17 mouse cellular contexts compared by ENCODE assay signal in the genomic region with DNA sequence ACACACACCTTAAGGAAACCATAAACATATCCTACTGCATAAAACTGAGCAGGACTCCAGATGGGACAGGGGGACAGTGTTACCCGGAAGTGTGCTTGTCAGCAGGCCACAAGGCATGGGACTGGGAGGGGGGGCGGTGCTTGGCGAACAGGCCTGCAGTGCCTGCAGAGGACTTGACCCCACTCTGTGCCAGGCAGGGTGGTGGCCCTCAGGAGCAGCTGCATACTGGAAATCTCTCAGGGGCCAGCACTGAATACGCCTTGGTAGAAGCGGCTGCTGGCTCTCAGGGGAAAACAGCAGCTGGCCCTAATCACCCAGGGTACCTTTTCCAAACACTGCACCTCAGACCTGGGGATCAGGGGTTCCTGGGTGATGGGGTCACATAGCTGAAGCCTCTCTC. TPM values are rescaled to one million over a fixed set of nuclear protein-coding genes. Genes with fewer than 3 reads are reported as not detected.
DNase-seq lines count a peak whose midpoint lies in the region; ATAC-seq and TF ChIP-seq lines count a peak whose summit lies in the region.
"Had no signal": no experiment of that assay in that cellular context is flagged by ENCODE, and none has a peak within 500 bp of the region (broad histone marks: within the 10 kb centered on the region; RNA-seq: fewer than 3 reads in every experiment).

No protein-coding gene starts in this region.

- H3K4me2 ChIP-seq in hindbrain, embryonic 12.5 days (replicated peaks) = no peak overlapping the region
- H3K4me2 ChIP-seq in neural tube, embryonic 12.5 days (replicated peaks) = no peak overlapping the region
- H3K4me2 ChIP-seq in embryonic facial prominence, embryonic 14.5 days (ENCODE audit: low read depth, low read length) = no peak overlapping the region
- no peak overlapping the region for H3K4me2 ChIP-seq in myocyte (ENCODE audit: low read depth)
- H3K4me2 ChIP-seq in liver, embryonic 11.5 days = no peak overlapping the region
- H3K4me2 ChIP-seq: forebrain, embryonic 15.5 days; kidney, embryonic 15.5 days had no signal

- H3ac ChIP-seq in myocyte (ENCODE audit: control insufficient read depth, insufficient read length) = no peak overlapping the region

- no peak for TF ChIP-seq POLR2A in myocyte (IDR thresholded peaks at IDR 0.05; ENCODE audit: insufficient read length, low read depth)

- H3K4me1 ChIP-seq in hindbrain, embryonic 10.5 days (replicated peaks) = peaks cover 53% of the 10 kb centered on the region
- H3K4me1 ChIP-seq in hindbrain, embryonic 12.5 days = peaks cover 33% of the 10 kb centered on the region
- H3K4me1 ChIP-seq in neural tube, embryonic 12.5 days = peaks cover 11% of the 10 kb centered on the region
- H3K4me1 ChIP-seq in embryonic facial prominence, embryonic 14.5 days (ENCODE audit: control insufficient read depth, insufficient read depth, low read length) = peaks cover 23% of the 10 kb centered on the region
- no peaks in the 10 kb centered on the region for H3K4me1 ChIP-seq in liver, embryonic 11.5 days (replicated peaks; ENCODE audit: control insufficient read depth, insufficient read depth, low read length)

- H3K27ac ChIP-seq in hindbrain, embryonic 10.5 days = peak overlapping the region; percentile 66
- H3K27ac ChIP-seq in hindbrain, embryonic 12.5 days = no peak overlapping the region; the same call in 1 of the 2 replicates
- H3K27ac ChIP-seq in neural tube, embryonic 12.5 days = no peak overlapping the region
- H3K27ac ChIP-seq in embryonic facial prominence, embryonic 14.5 days (replicated peaks; ENCODE audit: low read depth, low read length) = no peak overlapping the region
- H3K27ac ChIP-seq in liver, embryonic 11.5 days (ENCODE audit: low read depth, low read length) = no peak overlapping the region
- H3K27ac ChIP-seq: forebrain, embryonic 15.5 days; kidney, embryonic 15.5 days had no signal

- WGBS in hindbrain, embryonic 10.5 days = 60% methylated on average over 5 of the region's 5 CpGs
- 54% methylated on average over 5 of the region's 5 CpGs for WGBS in hindbrain, embryonic 12.5 days
- 54% methylated on average over 5 of the region's 5 CpGs for WGBS in neural tube, embryonic 12.5 days
- WGBS in embryonic facial prominence, embryonic 14.5 days = 41% methylated on average over 4 of the region's 5 CpGs
- 72% methylated on average over 5 of the region's 5 CpGs for WGBS in liver, embryonic 11.5 days

- no peak for DNase-seq in hindbrain, embryonic 10.5 days (ENCODE audit: low spot score)
- DNase-seq in neural tube, embryonic 10.5 days (ENCODE audit: extremely low spot score, low spot score) = no peak
- DNase-seq in embryonic facial prominence, embryonic 14.5 days (ENCODE audit: low spot score) = no peak
- DNase-seq in liver, embryonic 11.5 days (ENCODE audit: low spot score) = no peak
- DNase-seq in left cerebral cortex, adult 18-20 months (ENCODE audit: low spot score in 2 of 2) = no peak
- DNase-seq: heart, adult 18-20 months; heart, postnatal 36 days; layer of hippocampus, adult 9-11 months; left cerebral cortex, postnatal 4 days; liver, postnatal 0 days; midbrain, embryonic 14.5 days; right cerebral cortex, postnatal 25 days had no signal

- H3K27me3 ChIP-seq in hindbrain, embryonic 10.5 days (ENCODE audit: insufficient read depth, poor library complexity, severe bottlenecking) = no peaks in the 10 kb centered on the region
- no peaks in the 10 kb centered on the region for H3K27me3 ChIP-seq in hindbrain, embryonic 12.5 days
- no peaks in the 10 kb centered on the region for H3K27me3 ChIP-seq in neural tube, embryonic 12.5 days (replicated peaks)
- H3K27me3 ChIP-seq in embryonic facial prominence, embryonic 14.5 days (replicated peaks; ENCODE audit: control insufficient read depth, insufficient read depth, low read length) = no peaks in the 10 kb centered on the region
- no peaks in the 10 kb centered on the region for H3K27me3 ChIP-seq in myocyte (ENCODE audit: control insufficient read depth, insufficient read depth, insufficient read length)
- no peaks in the 10 kb centered on the region for H3K27me3 ChIP-seq in liver, embryonic 11.5 days (replicated peaks; ENCODE audit: control insufficient read depth, insufficient read depth, low read length)
- H3K27me3 ChIP-seq: forebrain, embryonic 15.5 days; kidney, embryonic 15.5 days had no signal

- H3K79me2 ChIP-seq in myocyte (ENCODE audit: control insufficient read depth, insufficient read depth) = no peaks in the 10 kb centered on the region

- H3K9me3 ChIP-seq in hindbrain, embryonic 10.5 days = no peaks in the 10 kb centered on the region
- no peaks in the 10 kb centered on the region for H3K9me3 ChIP-seq in hindbrain, embryonic 12.5 days (replicated peaks)
- no peaks in the 10 kb centered on the region for H3K9me3 ChIP-seq in neural tube, embryonic 12.5 days
- no peaks in the 10 kb centered on the region for H3K9me3 ChIP-seq in embryonic facial prominence, embryonic 14.5 days (ENCODE audit: control insufficient read depth, low read length)
- H3K9me3 ChIP-seq in liver, embryonic 11.5 days (ENCODE audit: control insufficient read depth, low read length) = no peaks in the 10 kb centered on the region
- H3K9me3 ChIP-seq: forebrain, embryonic 15.5 days; kidney, embryonic 15.5 days had no signal

- ATAC-seq in hindbrain, embryonic 12.5 days (ENCODE audit: low FRiP score) = no peak
- ATAC-seq in neural tube, embryonic 12.5 days (ENCODE audit: low FRiP score, low read depth) = 0 out of 2 replicates have a peak, but pooled peaks have one; percentile 34
- 0 out of 2 replicates have a peak, but pooled peaks have one; percentile 30 for ATAC-seq in embryonic facial prominence, embryonic 14.5 days (ENCODE audit: low read depth)
- no peak for ATAC-seq in liver, embryonic 11.5 days (replicated peaks; ENCODE audit: low FRiP score)
- ATAC-seq: forebrain, embryonic 15.5 days; liver, postnatal 0 days had no signal

- no peak overlapping the region for H3K4me3 ChIP-seq in hindbrain, embryonic 10.5 days
- H3K4me3 ChIP-seq in hindbrain, embryonic 12.5 days = no peak overlapping the region
- H3K4me3 ChIP-seq in neural tube, embryonic 12.5 days = no peak overlapping the region
- H3K4me3 ChIP-seq in embryonic facial prominence, embryonic 14.5 days (ENCODE audit: low read depth, low read length) = no peak overlapping the region
- H3K4me3 ChIP-seq in myocyte = no peak overlapping the region
- H3K4me3 ChIP-seq in liver, embryonic 11.5 days (ENCODE audit: low read depth, low read length) = no peak overlapping the region
- H3K4me3 ChIP-seq: forebrain, embryonic 15.5 days; kidney, embryonic 15.5 days had no signal

- no peak overlapping the region for H3K9ac ChIP-seq in hindbrain, embryonic 12.5 days
- H3K9ac ChIP-seq in neural tube, embryonic 12.5 days = no peak overlapping the region
- no peak overlapping the region for H3K9ac ChIP-seq in embryonic facial prominence, embryonic 14.5 days (ENCODE audit: low read depth, low read length)
- no peak overlapping the region for H3K9ac ChIP-seq in liver, embryonic 11.5 days (ENCODE audit: low read depth, low read length)
- H3K9ac ChIP-seq: forebrain, embryonic 15.5 days; kidney, embryonic 15.5 days; liver, postnatal 0 days had no signal

- H3K36me3 ChIP-seq in hindbrain, embryonic 10.5 days = no peaks in the 10 kb centered on the region
- H3K36me3 ChIP-seq in hindbrain, embryonic 12.5 days = no peaks in the 10 kb centered on the region
- no peaks in the 10 kb centered on the region for H3K36me3 ChIP-seq in neural tube, embryonic 12.5 days
- H3K36me3 ChIP-seq in embryonic facial prominence, embryonic 14.5 days (ENCODE audit: control insufficient read depth, insufficient read depth, low read length) = no peaks in the 10 kb centered on the region
- no peaks in the 10 kb centered on the region for H3K36me3 ChIP-seq in myocyte (ENCODE audit: control insufficient read depth, insufficient read depth)
- H3K36me3 ChIP-seq in liver, embryonic 11.5 days (ENCODE audit: control insufficient read depth, insufficient read depth, low read length) = no peaks in the 10 kb centered on the region
- H3K36me3 ChIP-seq: forebrain, embryonic 15.5 days; kidney, embryonic 15.5 days had no signal

TF ChIP-seq in myocyte, 11 proteins besides CTCF, POLR2A, EP300 and RAD21:
- TF ChIP-seq TCF3 (IDR thresholded peaks at IDR 0.05; ENCODE audit: insufficient read length, low read depth) = no peak
- peak in 2 of 3 experiments; percentile 66 to 86 for TF ChIP-seq MYOD1 (IDR thresholded peaks at IDR 0.05; ENCODE audit: control insufficient read depth in 1 of 3, insufficient read length in 2 of 3, low read depth in 2 of 3)
- peak in 2 of 3 experiments; percentile 84 to 93 for TF ChIP-seq MYOG (IDR thresholded peaks at IDR 0.05; ENCODE audit: control insufficient read depth in 1 of 3, insufficient read depth in 1 of 3, insufficient read length in 2 of 3, low read depth in 2 of 3)

RNA-seq across cellular contexts. Expression of a gene that starts 29.2 kb away (rescaled TPM):
- 73.2 and 78.1 TPM in 2 replicates for polyA plus RNA-seq in hindbrain, embryonic 10.5 days (2016; fragmentation: Nextera tagmentation; extraction: Ambion mirVana)
- polyA plus RNA-seq in hindbrain, embryonic 12.5 days (2016; fragmentation: Nextera tagmentation; extraction: Ambion mirVana) = 101 and 108 TPM in 2 replicates
- polyA plus RNA-seq in neural tube, embryonic 12.5 days (2016; fragmentation: Nextera tagmentation; extraction: Ambion mirVana) = 100 and 105 TPM in 2 replicates
- 62.8 and 68.7 TPM in 2 replicates for polyA plus RNA-seq in embryonic facial prominence, embryonic 14.5 days (2014; fragmentation: Nextera tagmentation; extraction: Ambion mirVana)
- 21.9 TPM for polyA plus RNA-seq in myocyte (2012; fragmentation: generic; extraction: Trizol)
- polyA plus RNA-seq in liver, embryonic 11.5 days (2014; fragmentation: Nextera tagmentation; extraction: Ambion mirVana) = 70.8 and 74.7 TPM in 2 replicates
- total RNA-seq in left cerebral cortex, adult 18-20 months (2021) = 100 to 1,000 TPM; 187 to 188 TPM

Comparison
In these comparisons a context has a peak if more than half of its experiments do, and no peak if none do; other contexts are left out.
1. ATAC-seq: peak in neural tube, embryonic 12.5 days (single experiment) and embryonic facial prominence, embryonic 14.5 days (single experiment); none in hindbrain, embryonic 12.5 days (single experiment) and liver, embryonic 11.5 days (single experiment).